Comparison of ENCODE assay signal across 8 mouse cellular contexts in the genomic region with DNA sequence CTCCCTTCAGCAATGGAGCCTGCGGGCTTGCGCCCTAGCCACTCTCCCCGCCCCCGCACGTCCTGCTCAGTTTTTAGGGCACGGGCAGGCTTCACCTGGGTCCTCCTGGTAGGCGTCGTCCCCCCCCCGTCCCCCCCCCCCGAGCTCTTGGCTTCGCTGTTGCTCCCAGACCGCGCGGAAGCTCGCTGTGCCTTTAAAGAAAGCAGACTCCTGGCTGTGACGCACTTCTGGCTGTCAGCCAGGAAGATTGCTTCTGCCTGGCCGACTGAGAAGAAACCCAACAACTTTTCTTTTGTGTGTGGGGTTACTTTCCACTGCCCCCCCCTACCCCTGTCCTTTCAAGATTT. TPM values are rescaled to one million over a fixed set of nuclear protein-coding genes. Genes with fewer than 3 reads are reported as not detected.
DNase-seq lines count a peak whose midpoint lies in the region; ATAC-seq lines count a peak whose summit lies in the region.

No protein-coding gene starts in this region.

- H3K9ac ChIP-seq in forebrain, embryonic 12.5 days = peak overlapping the region; percentile 91
- H3K9ac ChIP-seq in heart, embryonic 16.5 days (ENCODE audit: low read length) = peak overlapping the region; percentile 95
- peak overlapping the region; percentile 80 for H3K9ac ChIP-seq in liver, embryonic 13.5 days
- peak overlapping the region; percentile 49; the same call in 1 of the 2 replicates for H3K9ac ChIP-seq in stomach, embryonic 15.5 days

- peaks cover 39% of the 10 kb centered on the region for H3K4me1 ChIP-seq in forebrain, embryonic 12.5 days
- H3K4me1 ChIP-seq in heart, embryonic 16.5 days (ENCODE audit: control insufficient read depth, insufficient read depth, low read length) = peaks cover 58% of the 10 kb centered on the region
- peaks cover 87% of the 10 kb centered on the region for H3K4me1 ChIP-seq in liver, embryonic 13.5 days (replicated peaks)
- peaks cover 37% of the 10 kb centered on the region for H3K4me1 ChIP-seq in stomach, embryonic 15.5 days

- WGBS in forebrain, embryonic 12.5 days = under 1% methylated on average over 17 of the region's 17 CpGs
- 0% methylated on average over 17 of the region's 17 CpGs for WGBS in heart, embryonic 16.5 days
- WGBS in liver, embryonic 13.5 days (ENCODE audit: insufficient replicate concordance) = 0% methylated on average over 17 of the region's 17 CpGs
- WGBS in stomach, embryonic 15.5 days = under 1% methylated on average over 11 of the region's 17 CpGs

- peak overlapping the region; percentile 78 for H3K4me2 ChIP-seq in forebrain, embryonic 12.5 days
- peak overlapping the region; percentile 92 for H3K4me2 ChIP-seq in heart, embryonic 16.5 days (ENCODE audit: low read depth, low read length)
- peak overlapping the region; percentile 99 for H3K4me2 ChIP-seq in liver, embryonic 13.5 days
- H3K4me2 ChIP-seq in stomach, embryonic 15.5 days = peak overlapping the region; percentile 76

- H3K4me3 ChIP-seq in forebrain, embryonic 12.5 days (replicated peaks) = peak overlapping the region; percentile 62
- peak overlapping the region; percentile 91 for H3K4me3 ChIP-seq in heart, embryonic 16.5 days (ENCODE audit: low read length)
- H3K4me3 ChIP-seq in liver, embryonic 13.5 days (replicated peaks) = peak overlapping the region; percentile 75
- peak overlapping the region; percentile 64 for H3K4me3 ChIP-seq in stomach, embryonic 15.5 days (replicated peaks)

- peak; percentile 70 for ATAC-seq in forebrain, embryonic 12.5 days (ENCODE audit: low FRiP score)
- peak; percentile 75 for ATAC-seq in heart, embryonic 16.5 days (replicated peaks; ENCODE audit: extremely low read depth, insufficient read depth, low FRiP score)
- ATAC-seq in liver, embryonic 13.5 days (ENCODE audit: low read depth) = peak; percentile 52
- peak; percentile 63 for ATAC-seq in stomach, embryonic 15.5 days (ENCODE audit: insufficient read depth, low FRiP score, low read depth)

- DNase-seq in CD4-positive, CD25-positive, alpha-beta regulatory T cell, adult 2 months (ENCODE audit: low read depth, low spot score) = peak; percentile 93
- peak; percentile 90 for DNase-seq in adrenal gland, postnatal 25 days
- peak; percentile 97 to 98 for DNase-seq in kidney, postnatal 25 days
- DNase-seq in liver, embryonic 13.5 days = peak; percentile 40
- DNase-seq in naive thymus-derived CD4-positive, alpha-beta T cell, adult 2 months (ENCODE audit: low read depth) = peak; percentile 95

- no peaks in the 10 kb centered on the region for H3K9me3 ChIP-seq in forebrain, embryonic 12.5 days
- H3K9me3 ChIP-seq in heart, embryonic 16.5 days (replicated peaks; ENCODE audit: control insufficient read depth, low read length) = no peaks in the 10 kb centered on the region
- H3K9me3 ChIP-seq in liver, embryonic 13.5 days (replicated peaks) = no peaks in the 10 kb centered on the region
- H3K9me3 ChIP-seq in stomach, embryonic 15.5 days = no peaks in the 10 kb centered on the region

- H3K36me3 ChIP-seq in forebrain, embryonic 12.5 days (replicated peaks) = no peaks in the 10 kb centered on the region
- H3K36me3 ChIP-seq in heart, embryonic 16.5 days (ENCODE audit: control insufficient read depth, insufficient read depth) = no peaks in the 10 kb centered on the region; the same call in 1 of the 2 replicates
- H3K36me3 ChIP-seq in liver, embryonic 13.5 days = no peaks in the 10 kb centered on the region
- H3K36me3 ChIP-seq in stomach, embryonic 15.5 days = no peaks in the 10 kb centered on the region

- peak overlapping the region; percentile 100 for H3K27ac ChIP-seq in forebrain, embryonic 12.5 days
- H3K27ac ChIP-seq in heart, embryonic 16.5 days (ENCODE audit: low read length) = peak overlapping the region; percentile 100
- peak overlapping the region; percentile 90 for H3K27ac ChIP-seq in liver, embryonic 13.5 days
- peak overlapping the region; percentile 99 for H3K27ac ChIP-seq in stomach, embryonic 15.5 days

- no peaks in the 10 kb centered on the region for H3K27me3 ChIP-seq in forebrain, embryonic 12.5 days
- no peaks in the 10 kb centered on the region for H3K27me3 ChIP-seq in heart, embryonic 16.5 days (ENCODE audit: control insufficient read depth, insufficient read depth, low read length)
- no peaks in the 10 kb centered on the region for H3K27me3 ChIP-seq in liver, embryonic 13.5 days
- H3K27me3 ChIP-seq in stomach, embryonic 15.5 days (replicated peaks) = no peaks in the 10 kb centered on the region

RNA-seq across cellular contexts. Expression of gene Numa1, which starts 36.5 kb away (rescaled TPM):
- 168 and 210 TPM in 2 replicates for total RNA-seq in adrenal gland, postnatal 25 days (2021)
- polyA plus RNA-seq in forebrain, embryonic 12.5 days (2016; fragmentation: Nextera tagmentation; extraction: Ambion mirVana) = 112 and 123 TPM in 2 replicates
- 41.0 and 46.5 TPM in 2 replicates for polyA plus RNA-seq in heart, embryonic 16.5 days (2015; fragmentation: Nextera tagmentation; extraction: Ambion mirVana)
- 24.5 and 30.7 TPM in 2 replicates for polyA plus RNA-seq in liver, embryonic 13.5 days (2015; fragmentation: Nextera tagmentation; extraction: Ambion mirVana)
- 56.5 and 72.2 TPM in 2 replicates for polyA plus RNA-seq in stomach, embryonic 15.5 days (2015; fragmentation: Nextera tagmentation; extraction: Ambion mirVana)

RNA-seq across cellular contexts. Expression of gene Lrrc51, which starts 36.7 kb away (rescaled TPM):
- 13.3 and 17.2 TPM in 2 replicates for total RNA-seq in adrenal gland, postnatal 25 days (2021)
- polyA plus RNA-seq in forebrain, embryonic 12.5 days (2016; fragmentation: Nextera tagmentation; extraction: Ambion mirVana) = 6.5 and 7.3 TPM in 2 replicates
- polyA plus RNA-seq in heart, embryonic 16.5 days (2015; fragmentation: Nextera tagmentation; extraction: Ambion mirVana) = 5.9 and 7.0 TPM in 2 replicates
- polyA plus RNA-seq in liver, embryonic 13.5 days (2015; fragmentation: Nextera tagmentation; extraction: Ambion mirVana) = 2.1 TPM in 2 replicates
- 8.3 and 9.3 TPM in 2 replicates for polyA plus RNA-seq in stomach, embryonic 15.5 days (2015; fragmentation: Nextera tagmentation; extraction: Ambion mirVana)

RNA-seq across cellular contexts. Expression of gene Il18bp, which starts 48.1 kb away (rescaled TPM):
- 7.4 and 8.9 TPM in 2 replicates for total RNA-seq in adrenal gland, postnatal 25 days (2021)
- polyA plus RNA-seq in forebrain, embryonic 12.5 days (2016; fragmentation: Nextera tagmentation; extraction: Ambion mirVana) = 4.4 and 4.8 TPM in 2 replicates
- 1.9 and 3.2 TPM in 2 replicates for polyA plus RNA-seq in heart, embryonic 16.5 days (2015; fragmentation: Nextera tagmentation; extraction: Ambion mirVana)
- 9.1 and 11.1 TPM in 2 replicates for polyA plus RNA-seq in liver, embryonic 13.5 days (2015; fragmentation: Nextera tagmentation; extraction: Ambion mirVana)
- 2.3 and 3.1 TPM in 2 replicates for polyA plus RNA-seq in stomach, embryonic 15.5 days (2015; fragmentation: Nextera tagmentation; extraction: Ambion mirVana)

Comparison
In these comparisons a context has a peak if more than half of its experiments do, and no peak if none do; other contexts are left out.
1. Peak in every context shown above with its lines: DNase-seq, ATAC-seq, H3K4me3 ChIP-seq and H3K27ac ChIP-seq.
2. DNase-seq: peak in every context shown above with its lines; median percentile 98 in kidney, postnatal 25 days; 95 in naive thymus-derived CD4-positive, alpha-beta T cell, adult 2 months; 93 in CD4-positive, CD25-positive, alpha-beta regulatory T cell, adult 2 months; 90 in adrenal gland, postnatal 25 days; 40 in liver, embryonic 13.5 days.